Mouse (Mus musculus): Measurements from ENCODE around the gene Clec1b. TPM values are rescaled to one million over a fixed set of nuclear protein-coding genes. Genes with fewer than 3 reads are reported as not detected.

Gene Clec1b
- polyA plus RNA-seq (2014; fragmentation: Nextera tagmentation; extraction: Ambion mirVana), result 0.63 and 1.4 TPM in 2 replicates

DNA sequence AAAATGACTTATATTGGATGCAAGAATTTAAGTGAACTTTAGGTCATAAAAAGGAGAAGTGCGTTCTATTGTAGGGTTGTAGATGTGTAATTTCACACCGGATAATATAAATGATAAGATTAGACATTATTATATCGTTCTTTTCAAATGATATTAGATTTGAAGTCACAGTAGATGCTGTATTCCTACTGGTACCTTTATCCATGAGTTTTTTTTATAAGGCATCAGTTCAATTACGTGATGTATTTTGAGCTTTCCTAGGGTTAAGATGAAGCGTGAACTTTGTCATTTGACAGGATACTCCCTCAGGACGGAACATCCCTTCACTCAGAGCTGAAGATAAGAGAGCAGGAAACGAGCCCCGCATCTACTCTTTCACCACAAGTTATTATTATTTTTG is at the start of gene Clec1b:
Gene Clec1b (plus strand): TSS at position 301 of the 400 bp plus-strand sequence.
- DNase-seq (ENCODE audit: low spot score) (no peak), ATAC-seq (ENCODE audit: low FRiP score) (no peak)
- H3K36me3 ChIP-seq (replicated peaks; ENCODE audit: control insufficient read depth, insufficient read depth), result no peaks in the 10 kb centered on the region
- H3K4me3 ChIP-seq (replicated peaks; ENCODE audit: low read length), result no peak within 1 kb of the TSS
- H3K9ac ChIP-seq, result no peak within 1 kb of the TSS
- H3K27ac ChIP-seq, result no peak within 1 kb of the TSS
- H3K4me1 ChIP-seq (replicated peaks; ENCODE audit: control insufficient read depth, insufficient read depth, low read length), result no peaks in the 10 kb centered on the region
- H3K27me3 ChIP-seq (ENCODE audit: control insufficient read depth, insufficient read depth, low read length), result no peaks in the 10 kb centered on the region
- no peaks in the 10 kb centered on the region for H3K9me3 ChIP-seq (ENCODE audit: control insufficient read depth, low read length)
- no peak within 1 kb of the TSS for H3K4me2 ChIP-seq (replicated peaks)
- WGBS, result 86% methylated on average over 8 of the region's 8 CpGs

DNA sequence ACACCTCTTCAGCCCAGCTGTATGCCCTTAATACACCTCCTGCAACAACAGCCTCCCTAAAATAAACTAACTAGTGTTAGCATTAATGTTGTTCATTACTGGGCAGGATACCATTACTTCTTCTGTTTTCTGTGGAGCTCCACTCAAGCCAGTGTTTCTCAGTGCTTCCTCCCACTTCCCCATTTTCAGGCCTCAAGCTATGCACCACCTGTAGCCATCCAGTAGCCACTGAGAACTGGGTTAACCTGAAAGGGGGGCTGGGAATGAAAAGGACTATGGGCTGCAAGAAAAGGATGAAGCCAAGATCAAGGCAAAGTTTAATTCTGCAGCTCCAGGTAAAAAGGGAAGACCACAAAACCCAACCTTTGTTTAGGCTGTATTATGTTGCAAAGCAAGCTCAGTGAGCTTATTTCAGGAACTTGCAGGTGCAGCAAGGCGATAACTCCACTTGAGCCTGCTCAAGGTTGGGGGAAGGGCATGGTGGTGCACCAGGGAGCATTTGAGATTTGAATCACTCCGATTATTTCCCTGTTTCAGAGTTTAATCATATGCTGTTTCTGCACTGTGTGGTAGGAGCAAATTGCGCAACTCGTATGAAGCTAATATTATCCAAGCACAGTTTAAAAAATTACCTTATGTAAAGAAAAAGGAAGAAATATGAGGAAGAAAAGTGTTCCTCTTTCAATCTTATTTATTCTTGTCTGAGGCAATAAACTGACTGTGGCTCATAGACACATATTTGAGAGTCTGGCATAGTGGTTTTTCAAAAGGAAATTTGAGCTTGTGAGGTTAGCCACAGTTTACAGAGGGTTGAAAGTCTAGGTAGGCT is 47.4 kb upstream of the Clec1b start:
- no peak for ATAC-seq (ENCODE audit: low FRiP score)
- Histone ChIP-seq H3K9ac (no peak overlapping the region), H3K36me3 (replicated peaks; ENCODE audit: control insufficient read depth, insufficient read depth) (no peaks in the 10 kb centered on the region), H3K9me3 (ENCODE audit: control insufficient read depth, low read length) (no peaks in the 10 kb centered on the region), H3K4me3 (replicated peaks; ENCODE audit: low read length) (no peak overlapping the region), H3K27ac (no peak overlapping the region), H3K27me3 (ENCODE audit: control insufficient read depth, insufficient read depth, low read length) (no peaks in the 10 kb centered on the region), H3K4me1 (replicated peaks; ENCODE audit: control insufficient read depth, insufficient read depth, low read length) (no peaks in the 10 kb centered on the region), H3K4me2 (replicated peaks) (no peak overlapping the region)
- WGBS, result 59% methylated on average over 4 of the region's 4 CpGs
- no peak for DNase-seq (ENCODE audit: low spot score)

DNA sequence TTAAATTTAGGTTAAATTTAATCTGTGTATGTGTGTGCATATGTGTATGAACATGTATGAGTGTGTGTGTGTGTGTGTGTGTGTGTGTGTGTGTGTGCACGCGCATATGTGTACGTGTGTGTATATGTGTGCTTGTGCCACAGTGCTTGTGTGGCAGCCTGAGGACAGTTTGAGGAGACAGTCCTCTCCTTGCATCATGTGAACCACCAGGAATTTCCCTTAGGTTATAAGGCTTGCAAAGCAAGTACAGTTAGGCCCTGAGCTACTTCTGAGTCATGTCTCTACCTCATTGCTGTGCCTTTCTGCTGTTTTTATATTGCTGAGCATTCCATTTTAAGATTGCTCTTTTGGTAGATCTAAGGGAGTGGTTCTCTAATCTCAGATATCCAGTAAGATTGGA is 46.0 kb upstream of the Clec1b start:
- ATAC-seq (ENCODE audit: low FRiP score) (no peak), DNase-seq (ENCODE audit: low spot score) (no peak)
- H3K4me2 ChIP-seq (replicated peaks), result no peak overlapping the region
- no peak overlapping the region for H3K4me3 ChIP-seq (replicated peaks; ENCODE audit: low read length)
- no peaks in the 10 kb centered on the region for H3K4me1 ChIP-seq (replicated peaks; ENCODE audit: control insufficient read depth, insufficient read depth, low read length)
- no peaks in the 10 kb centered on the region for H3K36me3 ChIP-seq (replicated peaks; ENCODE audit: control insufficient read depth, insufficient read depth)
- H3K9ac ChIP-seq, result no peak overlapping the region
- no peaks in the 10 kb centered on the region for H3K9me3 ChIP-seq (ENCODE audit: control insufficient read depth, low read length)
- no peaks in the 10 kb centered on the region for H3K27me3 ChIP-seq (ENCODE audit: control insufficient read depth, insufficient read depth, low read length)
- WGBS, result 98% methylated on average over 3 of the region's 3 CpGs
- no peak overlapping the region for H3K27ac ChIP-seq

DNA sequence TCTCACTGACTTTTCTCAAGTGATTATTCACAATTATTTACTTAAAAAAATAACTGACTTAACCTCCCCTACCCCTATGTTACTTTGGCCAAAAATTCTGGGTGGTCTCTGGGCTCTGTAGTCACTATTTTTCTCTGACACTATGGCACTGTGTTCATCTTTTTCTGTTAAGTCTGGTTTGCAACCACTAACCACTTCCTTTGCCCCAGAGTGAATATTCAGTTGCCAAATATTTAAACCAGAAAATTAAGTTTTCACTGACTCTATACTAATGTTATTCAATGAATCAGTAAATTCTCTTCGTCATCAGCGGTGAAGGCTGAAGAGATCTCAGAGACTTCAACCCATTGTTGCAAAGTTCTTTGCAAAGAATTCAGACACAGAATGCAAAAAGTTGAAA is 41.3 kb upstream of the Clec1b start:
- H3K27me3 ChIP-seq (ENCODE audit: control insufficient read depth, insufficient read depth, low read length), result no peaks in the 10 kb centered on the region
- no peak for DNase-seq (ENCODE audit: low spot score)
- no peaks in the 10 kb centered on the region for H3K9me3 ChIP-seq (ENCODE audit: control insufficient read depth, low read length)
- no peaks in the 10 kb centered on the region for H3K4me1 ChIP-seq (replicated peaks; ENCODE audit: control insufficient read depth, insufficient read depth, low read length)
- no peak overlapping the region for H3K9ac ChIP-seq
- 96% methylated on average over 2 of the region's 2 CpGs for whole genome bisulfite sequencing
- H3K36me3 ChIP-seq (replicated peaks; ENCODE audit: control insufficient read depth, insufficient read depth), result no peaks in the 10 kb centered on the region
- H3K27ac ChIP-seq, result no peak overlapping the region
- no peak overlapping the region for H3K4me2 ChIP-seq (replicated peaks)
- no peak for ATAC-seq (ENCODE audit: low FRiP score)
- H3K4me3 ChIP-seq (replicated peaks; ENCODE audit: low read length), result no peak overlapping the region

DNA sequence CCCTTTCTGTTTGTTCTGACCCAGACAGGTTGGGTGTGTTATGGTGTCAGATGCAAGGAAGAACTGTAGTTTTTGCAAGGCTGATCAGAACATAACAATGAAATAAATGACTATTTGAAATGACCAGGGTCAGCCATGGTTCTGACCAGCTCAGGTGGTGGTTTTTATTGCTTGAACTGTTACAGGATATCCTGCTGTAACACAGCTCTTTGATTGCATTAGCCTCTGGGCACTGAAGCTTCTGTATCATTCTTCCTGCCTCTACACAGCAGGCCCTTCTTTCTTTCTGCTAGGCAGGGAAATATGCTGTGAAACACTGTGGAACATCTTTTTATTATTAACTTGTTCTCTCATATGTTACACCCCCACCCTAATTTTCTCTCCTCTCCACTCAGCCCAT is 40.7 kb upstream of the Clec1b start:
- ATAC-seq (ENCODE audit: low FRiP score) (no peak), DNase-seq (ENCODE audit: low spot score) (no peak)
- Histone ChIP-seq H3K9me3 (ENCODE audit: control insufficient read depth, low read length) (no peaks in the 10 kb centered on the region), H3K36me3 (replicated peaks; ENCODE audit: control insufficient read depth, insufficient read depth) (no peaks in the 10 kb centered on the region), H3K4me2 (replicated peaks) (no peak overlapping the region), H3K27me3 (ENCODE audit: control insufficient read depth, insufficient read depth, low read length) (no peaks in the 10 kb centered on the region), H3K4me3 (replicated peaks; ENCODE audit: low read length) (no peak overlapping the region), H3K27ac (no peak overlapping the region), H3K9ac (no peak overlapping the region), H3K4me1 (replicated peaks; ENCODE audit: control insufficient read depth, insufficient read depth, low read length) (no peaks in the 10 kb centered on the region)

DNA sequence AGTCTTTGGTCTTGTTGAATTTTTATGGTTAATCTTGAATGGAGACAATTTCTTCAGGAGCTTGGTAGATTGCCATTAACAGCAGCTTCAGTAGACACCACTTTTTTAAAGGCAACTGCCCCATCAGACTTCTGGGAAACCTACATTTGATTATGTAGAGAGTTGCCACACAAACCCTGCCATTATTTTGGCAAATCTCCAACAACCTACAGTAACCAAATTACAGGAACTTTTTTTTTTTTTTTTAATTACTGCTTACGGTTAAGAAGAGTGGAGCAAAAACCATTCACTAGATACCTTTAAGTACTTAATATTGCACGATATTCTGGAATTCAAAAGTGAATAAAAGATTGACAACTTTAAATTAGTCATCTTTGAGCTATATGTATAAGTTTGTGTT is 37.6 kb upstream of the Clec1b start:
- WGBS, result 97% methylated on average over 2 of the region's 2 CpGs

DNA sequence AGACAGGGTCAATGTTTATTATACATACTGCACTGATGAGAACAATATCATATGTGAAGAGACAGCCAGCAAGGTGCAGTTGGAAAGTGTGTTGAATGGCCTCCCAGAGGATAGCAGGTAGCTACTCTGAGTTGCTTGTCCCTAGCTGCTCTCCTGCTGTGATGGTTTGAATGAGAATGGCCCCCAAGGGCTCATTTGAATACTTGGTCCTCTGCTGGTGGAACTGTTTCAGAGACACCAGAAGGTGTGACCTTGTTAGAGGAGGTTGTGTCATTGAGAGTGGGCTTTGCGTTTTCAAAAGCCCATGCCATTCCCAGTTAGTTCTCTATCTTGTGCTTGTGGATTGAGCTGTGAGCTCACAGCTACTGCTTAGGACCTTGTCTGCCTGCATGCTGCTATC is 33.2 kb upstream of the Clec1b start:
- DNase-seq (ENCODE audit: low spot score) (no peak), ATAC-seq (ENCODE audit: low FRiP score) (no peak)
- 26% methylated on average over 1 of the region's 1 CpGs for WGBS
- Histone ChIP-seq H3K4me2 (replicated peaks) (no peak overlapping the region), H3K4me1 (replicated peaks; ENCODE audit: control insufficient read depth, insufficient read depth, low read length) (no peaks in the 10 kb centered on the region), H3K9me3 (ENCODE audit: control insufficient read depth, low read length) (no peaks in the 10 kb centered on the region), H3K4me3 (replicated peaks; ENCODE audit: low read length) (no peak overlapping the region), H3K27ac (no peak overlapping the region), H3K36me3 (replicated peaks; ENCODE audit: control insufficient read depth, insufficient read depth) (no peaks in the 10 kb centered on the region), H3K9ac (no peak overlapping the region), H3K27me3 (ENCODE audit: control insufficient read depth, insufficient read depth, low read length) (no peaks in the 10 kb centered on the region)

More for the DNA sequence above, 37.6 kb upstream of the Clec1b start:
- H3K4me2 ChIP-seq (replicated peaks), result no peak overlapping the region
- ATAC-seq (ENCODE audit: low FRiP score) (no peak), DNase-seq (ENCODE audit: low spot score) (no peak)
- H3K4me1 ChIP-seq (replicated peaks; ENCODE audit: control insufficient read depth, insufficient read depth, low read length), result no peaks in the 10 kb centered on the region
- H3K36me3 ChIP-seq (replicated peaks; ENCODE audit: control insufficient read depth, insufficient read depth), result no peaks in the 10 kb centered on the region
- H3K27ac ChIP-seq, result no peak overlapping the region
- H3K27me3 ChIP-seq (ENCODE audit: control insufficient read depth, insufficient read depth, low read length), result no peaks in the 10 kb centered on the region
- H3K9ac ChIP-seq, result no peak overlapping the region
- H3K4me3 ChIP-seq (replicated peaks; ENCODE audit: low read length), result no peak overlapping the region
- no peaks in the 10 kb centered on the region for H3K9me3 ChIP-seq (ENCODE audit: control insufficient read depth, low read length)

DNA sequence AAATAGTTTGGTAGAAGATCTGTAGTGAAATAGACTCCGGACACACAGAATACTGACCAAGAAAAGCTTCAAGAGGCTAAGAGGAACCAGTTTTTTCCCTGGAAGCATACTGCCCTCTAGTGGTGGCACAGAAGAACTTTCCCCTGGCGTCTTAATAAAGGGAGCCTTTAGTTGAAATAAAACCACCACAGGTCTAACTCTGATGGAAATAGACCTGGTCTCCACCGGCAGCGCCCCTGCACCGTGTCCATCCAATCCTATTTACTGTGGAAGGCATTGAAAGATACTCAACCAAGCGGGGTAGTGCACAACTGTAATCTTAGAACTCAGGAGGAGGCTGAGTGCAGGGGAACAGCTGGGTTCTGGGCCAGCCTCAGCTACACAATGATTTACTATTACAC is 31.1 kb upstream of the Clec1b start:
- Histone ChIP-seq H3K4me3 (replicated peaks; ENCODE audit: low read length) (no peak overlapping the region), H3K36me3 (replicated peaks; ENCODE audit: control insufficient read depth, insufficient read depth) (no peaks in the 10 kb centered on the region), H3K4me1 (replicated peaks; ENCODE audit: control insufficient read depth, insufficient read depth, low read length) (no peaks in the 10 kb centered on the region), H3K4me2 (replicated peaks) (no peak overlapping the region), H3K9me3 (ENCODE audit: control insufficient read depth, low read length) (no peaks in the 10 kb centered on the region), H3K27ac (no peak overlapping the region), H3K27me3 (ENCODE audit: control insufficient read depth, insufficient read depth, low read length) (no peaks in the 10 kb centered on the region), H3K9ac (no peak overlapping the region)
- DNase-seq (ENCODE audit: low spot score) (peak; percentile 84), ATAC-seq (ENCODE audit: low FRiP score) (peak; percentile 55)
- 21% methylated on average over 6 of the region's 6 CpGs for WGBS

DNA sequence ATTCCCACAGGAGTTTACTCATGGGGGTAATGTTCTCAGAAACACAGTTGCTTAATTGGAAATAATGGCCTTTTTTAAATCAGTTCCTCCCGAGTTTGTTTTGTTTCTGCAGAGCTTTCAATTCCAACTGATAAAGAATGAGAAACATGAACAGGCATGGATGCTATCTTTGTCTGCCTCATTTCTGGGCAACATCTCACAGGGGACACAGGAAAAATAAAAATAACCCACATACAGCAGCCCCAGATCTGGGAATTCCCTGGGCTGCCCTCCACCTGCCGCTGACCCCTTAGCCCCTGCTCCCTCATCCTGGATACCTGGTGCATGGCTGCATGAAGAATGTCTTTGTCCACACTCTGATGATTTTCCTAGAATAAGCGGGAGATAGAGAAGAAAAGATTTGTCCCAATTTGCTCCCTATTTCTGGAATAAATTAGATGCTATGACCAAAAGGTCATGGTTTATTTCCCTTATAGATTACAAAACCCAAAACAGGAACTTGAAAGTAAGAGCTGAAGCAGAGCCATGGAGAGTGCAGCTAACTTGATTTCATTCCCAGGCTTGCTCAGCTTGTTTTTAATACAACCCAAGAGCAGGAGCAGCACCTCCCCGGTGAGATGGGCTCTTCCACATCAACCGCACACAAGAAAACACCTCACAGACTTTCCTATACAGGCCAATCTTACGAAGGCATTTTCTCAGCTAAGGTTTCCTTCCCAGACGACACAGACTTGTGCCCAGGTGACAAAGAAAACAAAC is 27.5 kb upstream of the Clec1b start:
- H3K27me3 ChIP-seq (ENCODE audit: control insufficient read depth, insufficient read depth, low read length), result no peaks in the 10 kb centered on the region
- H3K27ac ChIP-seq, result no peak overlapping the region
- no peak overlapping the region for H3K9ac ChIP-seq
- H3K4me3 ChIP-seq (replicated peaks; ENCODE audit: low read length), result no peak overlapping the region
- no peak for DNase-seq (ENCODE audit: low spot score)
- H3K36me3 ChIP-seq (replicated peaks; ENCODE audit: control insufficient read depth, insufficient read depth), result no peaks in the 10 kb centered on the region
- H3K4me1 ChIP-seq (replicated peaks; ENCODE audit: control insufficient read depth, insufficient read depth, low read length), result no peaks in the 10 kb centered on the region
- no peak for ATAC-seq (ENCODE audit: low FRiP score)
- no peak overlapping the region for H3K4me2 ChIP-seq (replicated peaks)
- H3K9me3 ChIP-seq (ENCODE audit: control insufficient read depth, low read length), result no peaks in the 10 kb centered on the region
- 71% methylated on average over 7 of the region's 7 CpGs for WGBS

All from hindbrain, embryonic 14.5 days (tissue).